Mouse (Mus musculus) fat pad, adult 2 months (tissue): ENCODE measurements around the gene Crlf2.

Source experiments
- DNase-seq: peaks from one replicate; pipeline ENCODE4 v3.0.0-alpha.2; 2011; ENCODE audit warnings: low read depth, low spot score; ENCODE audit errors: extremely low read depth

The Crlf2 gene

DNA sequence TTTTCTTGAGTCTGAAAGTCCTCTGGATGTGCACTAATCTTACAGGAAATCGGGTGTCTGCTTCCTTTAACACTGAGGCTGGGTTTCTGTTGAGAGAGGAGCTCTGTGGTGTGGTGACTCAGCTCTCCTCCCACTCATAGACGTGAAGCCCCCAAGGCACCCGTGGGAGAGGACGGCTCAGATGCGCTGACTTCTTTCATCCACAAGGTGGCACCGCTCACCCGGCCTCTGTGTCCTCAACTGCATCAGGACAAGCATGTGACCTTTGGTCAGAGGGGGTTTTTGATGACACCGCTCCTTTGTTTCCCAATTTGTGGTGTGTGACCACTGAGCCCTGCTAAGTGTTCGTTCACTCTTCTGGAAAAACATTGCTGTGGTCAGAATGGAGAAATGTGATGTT lies 10.1 kb downstream of the Crlf2 start:
- no peak for DNase-seq

DNA sequence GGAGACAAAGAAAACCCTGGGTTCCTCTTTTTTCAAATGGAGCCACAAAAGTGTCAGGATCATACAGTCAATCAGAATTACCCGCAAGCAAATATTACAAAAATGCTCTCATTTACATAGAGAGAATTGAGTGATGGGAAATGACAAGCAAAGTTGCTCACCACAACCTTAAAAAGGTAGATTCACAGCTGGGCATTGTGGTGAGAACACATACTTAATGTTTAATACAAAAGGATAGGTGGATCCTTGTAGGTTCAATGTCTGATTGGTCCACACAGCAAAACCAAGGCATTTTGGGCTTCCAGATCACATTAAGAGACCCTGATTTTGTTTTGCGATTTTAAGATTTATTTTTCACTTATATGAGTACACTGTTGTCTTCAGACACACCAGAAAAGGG lies 11.7 kb downstream of the Crlf2 start:
- DNase-seq, result no peak

DNA sequence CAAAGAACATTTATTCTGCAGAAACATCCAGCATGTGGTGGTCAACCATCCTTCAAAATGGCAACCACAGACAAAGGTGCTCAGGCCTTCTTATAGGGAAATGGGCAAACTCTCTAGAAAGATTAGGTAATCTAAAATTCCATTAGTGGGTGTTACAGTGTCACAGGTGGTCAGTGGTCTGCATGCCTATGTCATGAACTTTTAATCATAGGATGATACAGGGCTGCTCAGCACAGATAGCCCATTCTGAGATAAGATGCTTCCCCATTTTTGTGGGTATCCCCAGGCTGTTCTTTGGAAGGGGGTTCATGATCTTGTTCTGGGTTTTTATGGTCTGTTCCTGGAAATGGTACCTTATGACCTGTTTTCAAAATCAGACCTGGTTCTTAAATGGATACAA lies 49.1 kb downstream of the Crlf2 start:
- no peak for DNase-seq

DNA sequence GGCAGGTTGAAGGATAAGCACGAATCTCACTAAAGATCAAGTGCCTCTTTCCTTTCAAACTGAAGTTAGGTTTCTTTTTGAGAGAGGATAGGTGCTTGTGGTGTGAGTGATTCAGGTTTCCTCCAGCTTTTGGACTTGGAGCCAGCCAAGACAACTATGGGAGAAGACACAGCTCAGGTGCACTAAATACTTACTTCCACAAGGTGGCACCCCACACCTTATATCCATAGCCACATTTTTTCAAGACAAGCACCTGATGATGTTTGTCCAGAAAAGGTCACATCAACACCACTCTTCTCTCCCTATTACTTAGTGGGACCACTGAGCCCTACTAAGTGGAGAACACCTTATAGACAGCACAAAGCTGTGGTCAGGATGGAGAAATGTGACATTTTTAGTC lies 52.1 kb downstream of the Crlf2 start:
- no peak for DNase-seq
